Mouse (Mus musculus) Muller cell, postnatal 12 days (primary cell): ENCODE results near the gene Csnk2a1.
"Not testable (repeated sequence)": the region's sequence is repeated elsewhere in the genome, so short reads cannot be mapped to it uniquely, and the experiment has no call there.

ENCODE experiments used
- DNase-seq: peaks from one replicate; pipeline ENCODE4 v3.0.0-alpha.2; 2015; ENCODE audit errors: inconsistent ontology term

Csnk2a1 gene

GRCm38 (mm10) chr2:152226248-152227050, at the start of gene Csnk2a1:
Gene Csnk2a1, plus strand, starts transcription at chr2:152226839.
- DNase-seq, result peak; percentile 97

- no peak for DNase-seq
Observed at GRCm38 (mm10) chr2:152177162-152177805, 49.4 kb upstream of the Csnk2a1 start.

- no peak for DNase-seq
Observed at GRCm38 (mm10) chr2:152177806-152178170, 48.9 kb upstream of the Csnk2a1 start.

- DNase-seq, result no peak
Observed at GRCm38 (mm10) chr2:152178345-152178744, 48.3 kb upstream of the Csnk2a1 start.

GRCm38 (mm10) chr2:152179301-152179700, 47.3 kb upstream of the Csnk2a1 start:
- DNase-seq, result no peak

GRCm38 (mm10) chr2:152180323-152180722, 46.3 kb upstream of the Csnk2a1 start:
- DNase-seq, result peak; percentile 92

GRCm38 (mm10) chr2:152187132-152187531, 39.5 kb upstream of the Csnk2a1 start:
- no peak for DNase-seq

- no peak for DNase-seq
Observed at GRCm38 (mm10) chr2:152189213-152189612, 37.4 kb upstream of the Csnk2a1 start.

GRCm38 (mm10) chr2:152189640-152190039, 37.0 kb upstream of the Csnk2a1 start:
- DNase-seq, result no peak

GRCm38 (mm10) chr2:152190161-152190560, 36.5 kb upstream of the Csnk2a1 start:
- DNase-seq, result no peak

GRCm38 (mm10) chr2:152192591-152193345, 33.9 kb upstream of the Csnk2a1 start:
- no peak for DNase-seq

- DNase-seq, result no peak
Observed at GRCm38 (mm10) chr2:152193346-152193710, 33.3 kb upstream of the Csnk2a1 start.

GRCm38 (mm10) chr2:152194586-152194985, 32.1 kb upstream of the Csnk2a1 start:
- DNase-seq, result no peak

- no peak for DNase-seq
Observed at GRCm38 (mm10) chr2:152196896-152197295, 29.7 kb upstream of the Csnk2a1 start.

GRCm38 (mm10) chr2:152197301-152197712, 29.3 kb upstream of the Csnk2a1 start:
- peak; percentile 60 for DNase-seq

GRCm38 (mm10) chr2:152206139-152206538, 20.5 kb upstream of the Csnk2a1 start:
- DNase-seq, result not testable (repeated sequence)

GRCm38 (mm10) chr2:152211871-152212270, 14.8 kb upstream of the Csnk2a1 start:
- no peak for DNase-seq

- DNase-seq, result no peak
Observed at GRCm38 (mm10) chr2:152216975-152217374, 9.7 kb upstream of the Csnk2a1 start.

- DNase-seq, result no peak
Observed at GRCm38 (mm10) chr2:152223521-152224300, 2.9 kb upstream of the Csnk2a1 start.

GRCm38 (mm10) chr2:152225536-152225935, 1.1 kb upstream of the Csnk2a1 start:
- DNase-seq, result no peak

GRCm38 (mm10) chr2:152227051-152227481, 427 bp downstream of the Csnk2a1 start:
- DNase-seq, result peak; percentile 81

- DNase-seq, result no peak
Observed at GRCm38 (mm10) chr2:152230046-152230445, 3.4 kb downstream of the Csnk2a1 start.
